Mouse (Mus musculus) kidney, postnatal 10 days (tissue): ENCODE results near the gene Abcc2.

Experiments
- DNase-seq: peaks from one replicate; pipeline ENCODE4 v3.0.0; 2021; ENCODE audit warnings: mixed read lengths

Gene Abcc2

DNA sequence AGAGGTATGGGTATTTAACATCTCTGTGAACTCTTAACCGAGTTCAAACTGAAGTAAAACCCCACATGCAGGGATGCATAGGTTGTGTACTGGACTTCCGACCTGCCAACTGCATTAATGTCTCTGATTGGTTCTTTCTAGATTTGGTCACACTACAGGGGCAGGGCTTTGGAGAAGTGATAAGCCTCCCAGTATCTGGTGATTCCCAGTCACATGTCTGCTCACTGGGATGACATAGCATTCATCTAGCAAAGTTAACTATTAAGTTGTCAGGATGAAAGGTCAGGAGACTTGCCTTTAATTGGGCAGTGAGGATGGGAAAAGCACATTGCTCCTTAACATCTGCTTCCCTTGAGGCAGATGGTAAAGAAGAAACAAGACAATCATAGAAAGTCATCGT is at the start of gene Abcc2:
Gene Abcc2, plus strand, starts transcription at position 213 of the 400 bp plus-strand sequence.
- DNase-seq, result peak; percentile 29

DNA sequence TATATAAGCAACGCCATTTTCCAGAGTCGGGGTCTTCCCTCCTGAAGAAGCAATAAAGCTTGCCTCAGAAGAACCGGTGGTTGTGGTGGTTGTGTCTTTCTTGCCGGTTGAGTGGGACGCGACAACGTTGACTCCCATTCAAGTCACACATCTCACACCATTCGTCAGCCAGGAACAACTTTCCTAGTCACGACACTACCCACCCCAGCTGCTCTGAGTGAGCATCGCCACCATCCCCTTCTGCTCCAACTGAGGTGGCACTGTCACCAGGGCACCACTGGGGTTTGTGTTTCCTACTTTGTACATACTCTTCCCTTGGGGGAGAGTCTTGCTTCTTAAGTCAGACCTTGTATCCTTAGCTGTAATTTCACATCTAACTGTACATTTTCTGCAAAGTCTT is 43.6 kb upstream of the Abcc2 start:
- DNase-seq, result no peak

DNA sequence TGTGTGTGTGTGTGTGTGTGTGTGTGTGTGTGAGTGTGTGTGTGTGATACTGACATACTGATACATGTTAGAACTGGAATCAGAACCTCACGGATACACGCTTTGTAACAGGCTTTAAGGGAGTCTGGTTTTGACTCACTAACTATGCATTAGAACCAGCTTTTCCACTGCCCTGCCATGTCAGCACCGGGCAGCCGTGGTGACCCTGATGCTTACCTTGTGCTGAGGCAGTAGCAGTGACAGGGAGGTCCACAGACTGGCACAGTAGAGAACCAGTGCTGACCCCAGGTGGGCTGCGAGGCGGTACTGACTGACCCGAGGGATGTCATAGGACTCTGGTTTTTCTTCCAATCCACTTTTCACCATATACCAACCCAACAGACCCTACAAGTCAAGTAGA is 38.6 kb upstream of the Abcc2 start:
- no peak for DNase-seq

DNA sequence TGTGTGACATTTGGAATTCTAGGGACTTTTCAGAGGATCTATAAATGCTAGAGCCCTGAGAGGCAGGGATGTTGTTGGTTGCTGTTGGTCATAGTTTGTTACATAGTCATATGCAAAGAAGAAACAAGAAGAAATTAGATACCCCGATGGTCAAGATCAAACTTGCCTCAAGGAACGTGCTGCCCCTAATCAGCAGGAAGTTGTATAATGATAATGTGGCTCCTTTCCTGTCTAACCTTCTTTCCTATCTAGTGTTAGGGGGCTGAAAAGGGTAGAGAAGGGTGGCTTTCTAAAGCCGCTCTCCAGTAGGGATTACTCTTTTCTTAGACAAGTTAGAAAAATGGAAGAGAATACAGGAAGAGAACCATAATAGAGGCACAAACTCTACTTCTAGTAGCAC is 36.3 kb upstream of the Abcc2 start:
- DNase-seq, result no peak

DNA sequence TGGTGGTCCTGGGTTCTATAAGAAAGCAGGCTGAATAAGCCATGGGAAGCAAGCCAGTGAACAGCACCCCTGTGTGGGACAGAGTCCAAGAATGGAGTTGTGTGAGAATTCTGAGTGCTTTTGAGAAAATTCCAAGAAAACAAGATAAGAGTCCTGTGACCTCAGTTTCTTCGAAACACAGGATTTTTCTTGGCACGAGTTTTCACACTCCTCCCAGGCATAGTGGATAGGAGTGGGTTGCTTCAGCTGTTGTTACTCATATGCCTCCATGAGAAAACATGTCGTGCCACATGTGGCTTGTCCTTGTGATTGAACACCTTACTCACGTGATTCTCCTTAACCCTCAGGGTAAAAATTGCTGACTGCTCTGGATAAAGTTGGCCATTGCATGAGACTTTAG is 34.1 kb upstream of the Abcc2 start:
- no peak for DNase-seq

DNA sequence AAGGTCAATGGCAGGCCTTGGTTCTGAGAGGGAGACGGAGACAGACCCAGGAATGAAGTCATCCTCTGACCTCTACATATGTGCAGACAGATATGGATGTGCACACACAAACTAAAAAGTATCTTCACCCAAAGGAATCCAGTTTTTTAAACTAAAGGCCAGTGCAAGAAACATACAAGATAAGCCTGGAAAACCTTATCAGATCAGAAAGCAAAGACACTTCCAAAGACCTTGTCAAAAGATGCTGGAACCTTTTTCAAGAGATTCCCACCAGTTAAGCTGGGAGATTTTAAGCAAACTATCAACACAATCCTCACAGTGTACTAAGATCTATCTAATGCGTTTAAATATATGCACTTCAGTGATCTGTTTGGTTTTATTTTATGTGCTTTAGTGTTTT is 32.0 kb upstream of the Abcc2 start:
- DNase-seq, result no peak

DNA sequence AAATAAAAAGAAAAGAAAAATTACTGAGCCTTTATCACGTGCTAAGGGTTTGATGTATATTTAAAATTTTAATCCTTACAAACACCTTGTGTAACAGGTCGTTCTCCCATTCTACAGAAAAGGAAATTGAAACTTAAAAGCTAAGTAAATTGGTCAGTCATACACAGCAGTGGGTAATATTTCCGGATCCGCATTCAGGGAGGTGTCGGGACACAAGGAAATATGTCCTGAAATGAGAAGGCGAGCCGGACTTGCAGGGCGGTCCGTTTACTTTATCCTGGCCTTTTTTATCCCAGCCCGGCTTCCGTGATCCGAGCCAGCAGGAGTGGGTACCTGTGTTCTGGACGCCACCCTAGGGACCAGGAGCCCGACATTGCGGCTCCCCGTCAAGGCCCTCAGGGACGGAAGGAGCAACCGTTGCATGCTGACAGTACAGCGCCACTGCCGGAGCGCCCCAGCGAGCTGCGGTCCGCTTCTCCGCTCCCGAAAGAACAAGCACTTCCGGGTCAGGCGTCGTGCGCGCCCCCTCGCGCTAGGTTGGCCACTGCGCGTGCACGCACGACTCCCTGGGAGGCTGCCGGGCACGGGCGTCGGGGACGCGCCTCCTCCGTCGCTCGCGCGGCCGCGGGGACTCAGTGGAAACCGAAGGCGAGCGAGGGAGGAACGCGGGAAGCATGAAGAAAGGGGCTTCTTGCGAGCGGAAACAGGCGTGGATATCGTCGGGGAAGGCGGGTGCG is 29.3 kb upstream of the Abcc2 start, which contains the start of the genes Cutc and Cox15:
Gene Cutc, plus strand, starts transcription at position 508 of the 737 bp plus-strand sequence.
Gene Cox15, minus strand, starts transcription at position 512 of the 737 bp plus-strand sequence.
- DNase-seq, result peak; percentile 99

DNA sequence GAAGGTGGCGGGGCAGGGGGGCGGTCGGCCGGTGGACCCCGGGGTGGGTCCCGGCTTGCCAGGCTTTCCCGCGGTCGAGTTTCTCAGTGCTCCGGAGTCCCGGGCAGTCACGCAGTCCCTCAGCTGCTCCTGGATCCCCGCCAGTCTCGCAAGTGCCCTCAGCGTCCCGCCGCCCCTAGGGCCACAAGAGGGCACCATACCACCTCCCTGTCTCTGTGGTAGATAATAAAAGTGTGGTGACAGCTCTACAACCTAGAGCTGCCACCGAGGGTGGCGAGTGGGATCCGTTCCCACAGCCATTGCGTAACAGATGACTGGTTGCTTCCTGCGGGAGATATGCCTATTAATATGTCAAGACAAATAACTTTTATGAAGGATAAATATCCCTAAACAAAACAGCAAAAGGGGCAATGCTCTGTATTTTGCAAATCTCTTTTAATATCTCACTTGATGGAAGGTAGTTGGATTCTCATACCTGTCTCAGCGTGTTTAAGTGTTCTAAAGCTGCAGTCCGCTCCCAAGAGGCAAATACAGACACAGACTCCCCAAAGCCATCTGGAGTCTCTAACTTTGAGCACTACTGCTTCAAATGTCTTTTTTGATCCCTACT is 28.7 kb upstream of the Abcc2 start:
- peak; percentile 93 for DNase-seq

DNA sequence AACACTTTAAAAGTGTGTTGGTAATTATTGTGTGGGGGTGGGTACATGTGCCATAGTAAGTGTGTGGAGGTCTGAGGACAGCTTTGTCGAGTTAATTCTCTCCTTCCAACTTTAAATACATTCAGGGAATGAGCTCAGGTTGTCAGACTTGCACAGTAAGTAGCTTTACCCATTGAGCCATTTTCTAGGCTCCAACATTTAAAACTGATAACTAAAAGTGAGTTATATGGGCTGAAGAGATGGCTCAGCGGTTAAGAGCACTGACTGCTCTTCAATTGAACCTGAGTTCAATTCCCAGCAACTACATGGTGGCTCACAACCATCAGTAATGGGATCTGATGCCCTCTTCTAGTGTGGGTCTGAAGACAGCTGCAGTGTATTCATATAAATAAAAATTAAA is 27.8 kb upstream of the Abcc2 start:
- DNase-seq, result no peak

DNA sequence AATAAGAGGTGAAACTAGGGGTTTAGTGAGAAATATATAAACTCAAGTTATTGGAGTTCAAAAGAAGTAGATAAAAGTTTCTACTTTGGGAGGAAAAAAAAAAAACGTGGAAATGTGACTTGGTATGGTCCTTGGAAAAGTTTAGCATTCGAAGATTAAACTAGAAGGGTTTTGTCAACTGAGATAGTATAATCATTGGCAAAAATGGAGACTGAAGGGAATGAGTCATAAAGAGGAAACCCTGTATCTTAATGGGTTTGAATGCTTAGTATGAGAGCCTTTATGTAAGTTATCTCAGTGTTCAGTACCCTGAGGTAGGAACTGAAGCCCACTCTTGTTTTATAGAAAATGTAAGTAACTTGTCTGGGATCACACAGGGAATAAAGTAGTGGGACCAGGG is 27.1 kb upstream of the Abcc2 start:
- no peak for DNase-seq

DNA sequence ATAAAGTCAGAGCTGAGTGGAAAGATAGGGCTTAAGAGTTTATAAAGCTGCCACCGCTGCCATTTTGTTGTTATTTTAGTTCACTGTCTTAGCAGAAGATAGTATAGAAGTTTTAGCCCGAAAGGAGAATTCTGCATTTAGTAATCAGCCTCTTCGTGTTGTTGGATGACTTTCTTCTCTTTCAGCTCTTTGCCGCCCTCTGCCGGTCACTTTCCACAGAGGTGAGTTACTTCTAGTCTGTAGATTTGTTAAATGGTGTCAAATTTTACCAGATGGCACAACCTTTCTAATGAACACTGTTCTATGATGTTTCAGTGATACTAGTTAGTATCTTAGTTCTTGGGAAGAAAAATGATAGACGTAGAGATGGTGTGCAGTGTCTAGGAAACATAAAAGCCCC is 21.5 kb upstream of the Abcc2 start:
- peak; percentile 89 for DNase-seq

DNA sequence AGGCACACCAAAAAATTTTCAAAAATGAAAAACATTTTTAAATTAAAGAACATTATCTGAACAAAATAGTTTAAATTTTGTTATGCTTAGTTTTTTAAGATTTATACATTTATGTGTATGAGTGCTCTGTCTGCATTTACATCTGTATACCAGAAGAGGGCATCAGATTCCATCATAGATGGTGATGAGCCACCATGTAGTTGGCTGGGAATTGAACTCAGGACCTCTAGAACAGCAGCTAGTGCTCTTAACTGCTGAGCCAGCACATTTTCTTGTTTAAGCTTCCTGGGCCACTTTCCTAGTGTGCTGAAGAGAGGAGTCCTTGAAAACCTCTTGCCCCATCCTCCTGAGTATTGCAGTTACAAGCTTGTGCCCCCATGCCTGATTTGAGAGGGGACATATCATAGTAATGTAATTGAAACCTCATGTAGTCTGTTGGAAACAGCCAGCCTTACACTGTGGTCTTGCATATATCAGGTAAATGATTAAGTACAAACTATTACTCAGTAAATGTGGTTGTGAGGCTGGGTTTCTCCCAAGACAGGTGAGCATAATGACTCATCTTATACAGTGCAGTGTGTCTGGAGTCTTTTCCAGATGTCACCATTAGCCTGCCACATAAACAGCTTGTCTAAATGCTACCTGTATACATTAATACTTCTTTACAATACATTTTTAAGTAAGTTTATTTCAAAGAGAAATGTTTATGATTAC is 20.3 kb upstream of the Abcc2 start:
- no peak for DNase-seq

DNA sequence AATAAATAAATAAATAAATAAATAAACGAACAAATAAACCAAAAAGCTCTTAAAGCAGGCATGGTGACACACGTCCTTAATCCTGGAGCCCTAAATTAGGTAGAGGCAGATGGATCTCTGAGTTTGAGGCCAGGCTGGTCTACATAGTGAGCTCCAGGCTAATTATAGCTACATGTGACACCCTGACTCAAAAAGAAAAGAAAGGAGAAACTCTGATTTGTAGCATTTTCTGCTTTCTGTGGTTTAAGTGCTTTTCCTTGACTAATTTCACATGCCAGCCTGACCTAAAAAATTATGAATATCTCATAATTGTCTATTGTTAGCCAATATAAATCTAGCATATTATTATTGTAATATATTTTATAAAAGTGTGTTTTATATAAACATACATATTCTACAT is 19.6 kb upstream of the Abcc2 start:
- no peak for DNase-seq

DNA sequence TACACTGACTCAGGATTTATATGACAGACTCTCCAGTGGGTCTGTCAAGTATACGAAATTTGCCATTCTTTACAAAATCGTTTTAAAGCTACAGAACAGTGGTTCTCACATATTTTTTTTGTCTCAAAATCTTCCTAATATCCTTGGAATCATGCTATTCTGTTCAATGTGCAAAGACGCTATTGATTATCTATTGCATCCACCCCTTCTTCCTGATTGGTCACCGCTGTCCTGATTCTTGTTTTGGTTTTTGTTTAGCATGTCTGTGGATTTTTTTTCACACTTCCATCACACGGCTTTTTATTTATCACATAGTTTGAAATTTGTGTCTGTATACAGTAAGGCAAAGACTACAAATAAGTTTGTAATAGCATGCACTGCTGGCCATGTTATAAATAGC is 15.5 kb upstream of the Abcc2 start:
- no peak for DNase-seq

DNA sequence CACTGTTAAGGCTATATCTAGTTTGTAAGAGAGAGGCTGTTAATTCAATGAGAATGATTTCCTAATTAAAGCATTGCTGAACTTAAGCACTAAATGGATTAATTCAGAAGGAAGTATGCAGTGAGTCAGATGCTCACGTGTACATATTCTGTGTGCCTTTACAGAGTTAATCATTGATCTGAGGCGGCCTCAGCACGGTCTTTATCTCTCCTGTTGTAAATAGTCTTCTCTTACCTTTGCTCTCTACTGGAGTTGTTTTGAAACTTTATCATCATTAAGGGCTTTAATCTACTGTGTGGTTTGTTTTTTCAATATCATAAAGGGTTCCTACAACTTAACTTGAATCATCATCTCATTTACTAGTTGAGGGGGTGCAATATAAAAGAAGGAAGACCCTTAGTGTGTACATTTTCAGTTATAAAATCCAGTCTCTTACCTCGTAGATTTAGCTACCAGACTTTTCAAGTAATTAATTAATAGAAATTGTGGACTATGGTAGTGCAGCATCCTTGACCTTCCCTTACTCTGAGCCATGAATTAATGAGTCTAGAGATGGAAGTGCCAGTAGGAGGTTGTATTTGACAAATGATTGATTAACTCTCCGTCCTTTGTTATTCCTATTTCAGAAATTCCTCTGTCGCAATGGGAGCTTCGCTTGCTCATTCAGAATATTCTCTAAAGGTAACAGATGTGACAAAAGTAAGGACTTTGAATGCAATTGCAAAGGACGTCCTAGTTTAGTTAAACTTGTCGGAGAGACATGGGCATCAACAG is 14.3 kb upstream of the Abcc2 start:
- peak; percentile 31 for DNase-seq

DNA sequence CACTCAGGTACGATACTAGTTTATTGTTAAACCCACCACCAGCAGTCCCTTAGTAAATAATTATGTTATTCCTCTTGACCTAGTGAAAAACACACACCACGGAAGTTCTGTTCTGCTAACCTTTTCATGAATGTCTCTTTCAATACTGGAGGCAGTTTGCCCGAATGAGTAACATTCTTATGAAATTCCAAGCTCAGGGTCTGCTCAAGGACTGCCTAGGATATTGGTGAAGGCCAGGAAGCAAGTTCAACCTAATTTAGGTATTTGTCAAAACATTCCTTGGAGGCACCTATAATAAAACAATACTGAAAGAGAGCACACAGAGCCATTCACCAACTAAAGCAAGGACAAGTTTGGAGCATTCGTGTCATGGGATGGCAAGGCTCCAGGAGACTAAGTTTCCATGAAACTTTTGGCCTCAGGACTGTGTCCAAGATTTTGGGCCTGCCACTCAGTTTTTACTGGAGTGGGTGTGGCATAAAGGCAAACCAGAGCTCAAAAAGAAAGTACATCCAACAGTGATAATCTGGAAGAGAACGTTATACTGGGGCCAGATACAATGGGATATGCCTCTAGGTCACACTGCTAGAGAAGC is 12.5 kb upstream of the Abcc2 start:
- no peak for DNase-seq

DNA sequence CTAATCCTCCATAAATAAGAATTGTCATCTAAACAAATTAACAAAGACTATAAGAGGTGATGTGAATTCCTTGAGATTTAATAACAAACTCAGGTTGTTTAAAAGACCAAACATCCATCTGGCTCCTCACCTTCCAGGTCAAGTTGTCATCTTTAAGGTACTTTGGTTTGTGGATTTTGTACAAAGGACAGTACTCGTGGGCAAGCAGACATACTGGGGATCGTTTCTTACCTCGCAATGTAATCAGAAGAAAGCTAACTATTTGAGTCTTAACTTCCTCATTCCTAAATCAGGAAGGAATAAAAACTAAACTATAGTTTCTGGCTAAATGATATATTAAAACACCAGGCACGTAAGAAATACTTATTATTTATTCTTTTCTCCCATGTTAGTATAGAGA is 11.4 kb upstream of the Abcc2 start:
- no peak for DNase-seq

DNA sequence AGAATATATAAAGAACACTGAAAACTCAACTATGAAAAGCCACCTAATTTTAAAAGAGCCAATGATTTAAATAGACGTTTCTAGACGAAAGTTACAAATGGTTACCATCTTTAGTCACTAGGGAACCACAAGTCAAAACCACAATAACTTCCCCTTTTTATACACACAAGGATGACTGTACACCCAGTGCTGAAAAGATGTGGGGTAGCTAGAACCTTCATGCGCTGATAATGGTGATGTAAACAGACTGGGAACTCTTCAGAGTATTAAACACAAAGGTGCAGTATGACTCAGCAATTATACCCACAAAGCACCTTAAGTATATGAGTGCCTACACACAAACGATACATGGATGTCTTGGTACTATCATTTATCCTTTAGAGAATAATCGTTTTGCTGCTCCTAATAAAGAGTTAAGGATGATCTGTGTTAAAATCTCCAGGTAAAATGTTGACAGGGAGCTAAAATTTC is 10.5 kb upstream of the Abcc2 start:
- no peak for DNase-seq

DNA sequence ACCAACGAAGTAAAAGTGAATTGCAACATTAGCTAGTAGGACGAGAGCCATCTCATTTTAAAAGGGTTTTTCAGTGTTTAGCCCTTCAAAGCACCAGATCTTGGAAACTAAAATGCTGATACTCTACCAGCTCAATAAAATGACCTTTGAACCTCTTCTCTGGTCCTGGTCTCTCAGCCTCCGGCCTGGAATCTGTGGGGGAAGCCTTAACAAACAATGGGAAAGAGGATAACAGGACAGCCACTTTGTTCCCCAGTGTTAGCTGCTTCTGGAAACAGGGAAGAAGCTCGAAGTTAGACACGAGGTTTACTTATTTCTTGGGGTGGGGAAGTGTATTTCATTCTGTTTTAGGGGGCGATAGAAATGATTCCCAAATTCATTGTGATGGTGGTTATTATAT is 9.7 kb upstream of the Abcc2 start:
- DNase-seq, result no peak

DNA sequence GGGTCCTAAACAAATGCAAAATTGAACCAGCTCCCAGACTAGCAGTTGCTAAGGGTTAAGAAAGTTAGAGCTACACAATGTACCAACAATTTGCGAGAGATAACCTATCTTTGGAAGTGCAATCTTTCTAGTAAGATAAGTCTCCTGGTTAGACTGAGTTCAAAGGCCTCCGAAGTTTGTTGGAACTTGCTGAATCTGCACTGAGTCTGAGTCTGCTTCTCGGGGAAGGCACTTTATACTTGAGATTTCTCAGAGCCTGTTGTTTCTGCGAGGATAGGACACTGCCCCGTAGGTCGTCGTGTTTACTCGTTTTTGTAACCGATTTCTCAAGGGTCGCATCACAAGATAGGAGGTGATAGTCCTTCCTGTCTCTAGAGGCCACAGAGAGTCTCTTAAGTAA is 6.6 kb upstream of the Abcc2 start:
- no peak for DNase-seq

DNA sequence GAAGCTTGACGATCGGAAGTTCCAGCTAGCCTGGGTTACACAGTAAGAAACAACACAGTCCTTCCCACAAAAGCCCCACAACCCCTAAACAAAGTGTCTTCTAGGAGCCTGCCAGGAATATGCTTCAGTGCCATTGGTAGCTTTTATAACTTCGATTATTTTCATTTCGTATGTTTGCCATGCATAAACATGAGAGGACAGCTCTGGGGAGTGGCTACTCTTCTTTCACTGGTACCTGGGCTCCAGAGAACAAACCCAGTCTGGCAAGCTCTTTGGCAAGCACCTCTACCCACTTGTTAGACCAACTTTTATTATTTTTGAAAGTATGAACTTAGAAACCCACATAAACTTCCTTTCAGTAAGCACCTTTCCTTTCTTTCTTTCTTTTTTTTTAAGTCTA is 5.4 kb upstream of the Abcc2 start:
- no peak for DNase-seq

DNA sequence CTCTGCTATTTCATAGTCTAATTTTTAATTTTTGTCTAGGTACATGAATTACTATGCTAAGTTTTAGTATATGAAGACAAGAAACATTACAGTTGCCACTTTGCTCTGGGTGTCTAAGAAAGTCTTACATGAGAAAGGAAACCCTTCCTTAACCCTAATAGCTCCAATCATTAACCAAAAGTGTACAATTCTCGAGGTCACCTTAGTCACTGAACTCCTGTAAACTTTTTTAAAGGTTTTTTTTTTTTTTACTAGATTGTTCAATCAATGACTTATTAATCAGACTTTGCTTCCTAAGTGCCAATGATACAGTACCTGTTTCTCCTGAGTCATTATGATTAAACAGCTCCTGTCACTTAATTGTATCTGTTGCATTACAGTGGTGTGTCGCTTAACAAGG is 4.7 kb upstream of the Abcc2 start:
- DNase-seq, result no peak

DNA sequence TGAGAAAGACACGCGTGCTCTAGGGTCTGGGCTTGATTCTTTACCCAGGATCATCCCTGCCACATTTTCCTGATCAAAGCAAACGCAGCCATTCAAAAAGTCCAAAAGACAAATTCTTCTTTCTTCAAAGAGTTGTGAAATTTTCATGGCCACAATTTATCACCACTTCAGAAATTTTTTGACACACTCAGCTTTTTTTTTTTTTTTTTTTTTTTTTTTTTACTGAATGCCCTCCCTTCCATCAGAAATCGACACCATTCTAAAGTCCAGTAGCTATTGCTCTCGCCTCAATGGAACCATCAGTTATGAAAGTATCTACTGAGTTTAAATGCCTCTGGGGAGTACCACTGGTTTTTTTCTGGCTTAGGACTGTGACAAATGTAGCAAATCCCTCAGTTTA is 1.6 kb upstream of the Abcc2 start:
- no peak for DNase-seq
